Mouse (Mus musculus) bone marrow, adult 2 months (tissue): ENCODE results near the gene B4galt5. TPM values are rescaled to one million over a fixed set of nuclear protein-coding genes. Genes with fewer than 3 reads are reported as not detected.

Experiments used
- H3K27ac ChIP-seq: fragments of 200-500 bp; 2 replicates; pipeline ENCODE4 v1.5.1; 2012; ENCODE audit warnings: low read depth, mild to moderate bottlenecking, control low read depth, inconsistent platforms, low read length; ENCODE audit not compliant: control insufficient read depth, poor library complexity, insufficient read depth
- H3K4me1 ChIP-seq: fragments of 200-500 bp; 2 replicates; pipeline ENCODE4 v1.6.1; 2011; ENCODE audit warnings: low read length; ENCODE audit not compliant: control insufficient read depth, insufficient read depth
- H3K4me3 ChIP-seq: fragments of 200-500 bp; replicated peaks from 2 replicates; pipeline ENCODE3; 2011; ENCODE audit warnings: mild to moderate bottlenecking, low read depth, low read length, control low read depth; ENCODE audit not compliant: control insufficient read depth
- CTCF ChIP-seq: fragments of 200-500 bp; IDR thresholded peaks from 2 replicates; pipeline ENCODE4 v1.5.1; 2011; ENCODE audit warnings: low read length, control low read depth; ENCODE audit not compliant: control insufficient read depth, insufficient read depth
- POLR2A ChIP-seq: fragments of 200-500 bp; IDR thresholded peaks from 2 replicates; pipeline ENCODE4 v1.6.1; 2011; ENCODE audit warnings: low read depth, mild to moderate bottlenecking, control low read depth, low read length, borderline replicate concordance; ENCODE audit not compliant: control insufficient read depth
- WGBS: fragments of 180-500 bp; shearing (Covaris S2); methylation state at CpG from one replicate; pipeline ENCODE4 v1.1.7; 2018; 5-methylcytosine and 5-hydroxymethylcytosine counted together
- polyA plus RNA-seq: library from polyadenylated mRNA; stranded (reverse); fragments of >200 nt; gene quantifications from 2 replicates; pipeline ENCODE4 v1.2.4, GENCODE M21; 2011; ENCODE audit warnings: low replicate concordance; ENCODE audit not compliant: missing spikeins, insufficient read depth, insufficient read length

Gene B4galt5
- polyA plus RNA-seq, 1 experiment: 5.7 TPM

- H3K4me1 ChIP-seq: no peaks in the 10 kb centered on the region
- 86% methylated on average over 8 of the region's 8 CpGs for WGBS
- H3K4me3 ChIP-seq: no peak overlapping the region
- no peak overlapping the region for H3K27ac ChIP-seq
- no peak for TF ChIP-seq CTCF
- TF ChIP-seq POLR2A: no peak
These were observed 45.8 kb downstream of the B4galt5 start for GRCm38 (mm10) chr2:167303196-167303595.

- 69% methylated on average over 1 of the region's 1 CpGs for WGBS
- TF ChIP-seq POLR2A (no peak), CTCF (no peak)
These were observed 46.3 kb downstream of the B4galt5 start for GRCm38 (mm10) chr2:167302641-167303040.

DNA sequence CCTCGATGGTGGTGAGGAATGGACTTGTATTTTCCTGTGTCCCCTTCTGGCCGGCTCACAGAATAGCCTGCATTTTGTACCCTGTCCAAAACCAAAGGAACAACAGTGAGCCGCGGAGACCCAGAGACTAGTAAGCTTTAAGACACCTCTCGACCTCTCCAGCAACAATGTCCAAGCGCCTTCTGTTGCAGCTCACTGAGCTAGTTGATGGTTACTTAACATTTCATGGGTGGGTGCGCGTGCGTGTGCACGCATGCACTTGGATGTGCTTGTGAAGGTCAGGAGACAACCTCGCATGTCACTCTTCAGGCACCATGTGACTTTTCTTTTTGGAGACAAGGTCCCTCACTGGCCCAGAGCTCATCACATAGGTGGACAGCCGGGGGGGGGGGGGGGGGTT is 47.0 kb downstream of the B4galt5 start:
- WGBS: 92% methylated on average over 12 of the region's 12 CpGs
- no peak overlapping the region for H3K27ac ChIP-seq
- H3K4me3 ChIP-seq: no peak overlapping the region
- no peaks in the 10 kb centered on the region for H3K4me1 ChIP-seq
- TF ChIP-seq CTCF (no peak), POLR2A (no peak)

More at GRCm38 (mm10) chr2:167302641-167303040, 46.3 kb downstream of the B4galt5 start:
- Histone ChIP-seq H3K4me3 (no peak overlapping the region), H3K27ac (no peak overlapping the region), H3K4me1 (no peaks in the 10 kb centered on the region)

DNA sequence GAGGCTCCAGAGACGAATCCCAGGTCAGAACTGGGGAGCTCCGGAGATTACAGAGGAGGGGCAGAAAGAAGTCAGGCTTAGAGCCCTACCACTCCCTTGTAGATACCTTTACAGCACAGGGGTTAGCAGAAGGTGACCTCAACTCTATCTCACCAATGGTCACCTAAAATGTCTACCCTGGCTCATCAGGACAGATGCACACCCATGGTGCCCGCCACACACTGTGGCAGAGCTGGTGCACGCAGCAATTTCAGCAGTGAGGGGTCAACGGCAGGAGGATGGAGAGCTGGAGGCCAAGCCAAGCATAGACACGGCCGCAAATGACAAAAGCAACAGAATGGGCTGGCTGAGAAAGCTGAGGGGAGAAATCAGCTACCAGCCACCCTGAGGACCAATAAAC is 47.4 kb downstream of the B4galt5 start:
- TF ChIP-seq POLR2A (no peak), CTCF (no peak)
- 89% methylated on average over 7 of the region's 7 CpGs for WGBS
- H3K4me1 ChIP-seq: no peaks in the 10 kb centered on the region
- H3K4me3 ChIP-seq: no peak overlapping the region
- H3K27ac ChIP-seq: no peak overlapping the region

DNA sequence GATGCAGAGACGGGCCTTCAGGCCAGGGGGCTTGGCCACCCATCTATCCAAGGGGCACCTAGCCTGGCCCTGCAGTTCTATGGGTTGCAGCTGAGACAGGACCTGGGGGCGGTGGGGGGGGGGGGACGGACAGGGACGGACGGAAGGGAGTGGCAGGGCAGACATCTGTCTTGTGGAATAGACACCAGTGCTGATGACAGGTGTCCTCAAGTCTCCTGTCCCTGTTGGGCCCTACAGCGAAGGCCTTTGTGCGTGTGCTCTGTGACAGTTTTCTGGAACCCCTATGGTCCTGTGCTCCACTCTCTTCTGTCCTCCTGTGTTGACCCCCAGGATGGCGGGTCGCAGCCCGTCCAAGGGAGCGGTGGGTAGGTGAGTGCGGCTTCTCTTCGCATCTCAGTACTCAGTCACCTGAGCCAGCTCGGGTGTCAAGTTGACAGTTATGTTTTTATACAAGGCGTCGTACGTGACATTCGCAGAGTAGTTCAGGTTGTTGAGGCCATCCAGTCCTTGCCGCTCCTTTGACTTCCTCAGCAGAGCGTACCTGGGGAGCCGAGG is 48.0 kb downstream of the B4galt5 start:
- WGBS: 89% methylated on average over 21 of the region's 21 CpGs
- H3K4me1 ChIP-seq: no peaks in the 10 kb centered on the region
- TF ChIP-seq POLR2A (no peak), CTCF (no peak)
- H3K27ac ChIP-seq: no peak overlapping the region
- H3K4me3 ChIP-seq: no peak overlapping the region

DNA sequence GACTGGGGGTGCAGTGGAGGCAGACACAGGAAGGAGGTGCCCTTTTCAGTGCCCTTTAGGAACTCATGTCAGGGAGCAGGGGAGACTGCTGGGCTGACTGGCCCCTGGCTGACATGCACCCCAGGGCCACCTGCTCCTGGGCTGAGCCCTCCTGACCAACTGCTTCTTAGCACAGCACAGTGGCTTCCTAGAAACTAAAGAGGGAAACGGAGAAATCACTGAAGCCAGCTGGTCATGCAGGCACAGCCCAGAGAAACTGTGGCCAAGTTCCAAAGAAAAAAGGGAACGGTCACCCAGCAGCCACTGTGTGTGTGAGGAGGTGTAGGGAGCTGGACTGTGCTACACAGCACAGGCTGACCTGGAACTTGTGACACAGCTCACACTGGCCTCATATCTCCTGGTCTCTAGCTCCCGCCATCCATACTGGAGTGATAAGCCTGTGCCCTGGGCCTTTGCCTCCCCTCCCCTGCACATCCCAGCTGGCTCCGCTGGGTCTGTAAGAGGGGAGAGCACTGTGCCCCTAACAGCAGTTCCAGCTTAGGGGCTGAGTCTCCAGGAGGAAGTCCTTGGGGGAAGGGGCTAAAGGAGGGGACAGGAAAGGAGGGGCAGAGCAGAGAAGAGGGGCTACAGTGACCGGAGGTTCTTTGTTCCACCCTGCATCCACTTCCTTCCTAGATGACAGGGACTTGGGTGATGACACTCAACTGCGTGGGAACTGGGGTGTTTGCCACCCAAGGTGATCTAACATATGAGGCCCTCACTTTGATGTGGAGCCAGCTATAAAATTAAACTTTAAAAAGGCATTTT is 48.9 kb downstream of the B4galt5 start:
- Histone ChIP-seq H3K4me1 (no peaks in the 10 kb centered on the region), H3K4me3 (no peak overlapping the region), H3K27ac (no peak overlapping the region)
- 48% methylated on average over 6 of the region's 6 CpGs for WGBS
- TF ChIP-seq POLR2A (no peak), CTCF (no peak)

GRCm38 (mm10) chr2:167298729-167299705 is 50.0 kb downstream of the B4galt5 start:
- H3K4me3 ChIP-seq: no peak overlapping the region
- no peaks in the 10 kb centered on the region for H3K4me1 ChIP-seq
- H3K27ac ChIP-seq: no peak overlapping the region
- WGBS: 90% methylated on average over 27 of the region's 27 CpGs
- no peak for TF ChIP-seq CTCF
- TF ChIP-seq POLR2A: no peak

DNA sequence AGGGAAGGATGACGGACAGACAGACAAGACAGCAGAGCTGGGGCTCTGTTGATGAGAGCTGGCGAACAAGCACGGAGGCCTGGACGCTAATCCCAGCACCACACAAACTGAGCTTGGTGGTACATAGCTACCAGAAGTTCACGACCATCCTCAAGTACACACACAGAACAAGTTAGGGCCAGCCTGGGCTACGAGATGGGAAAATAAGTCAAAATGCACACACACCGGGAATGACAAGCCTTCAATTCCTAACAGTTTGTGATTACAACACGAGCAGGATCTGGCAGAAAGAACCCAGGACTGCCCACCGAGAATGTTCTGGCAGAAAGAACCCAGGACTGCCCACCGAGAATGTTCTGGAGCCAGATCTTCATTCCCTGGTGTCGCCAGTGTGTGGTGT is 51.0 kb downstream of the B4galt5 start:
- 84% methylated on average over 11 of the region's 11 CpGs for WGBS
- H3K4me1 ChIP-seq: no peaks in the 10 kb centered on the region; the same call in 1 of the 2 replicates
- H3K4me3 ChIP-seq: no peak overlapping the region
- no peak overlapping the region for H3K27ac ChIP-seq
- TF ChIP-seq POLR2A (no peak), CTCF (no peak)
